In the genomic region with DNA sequence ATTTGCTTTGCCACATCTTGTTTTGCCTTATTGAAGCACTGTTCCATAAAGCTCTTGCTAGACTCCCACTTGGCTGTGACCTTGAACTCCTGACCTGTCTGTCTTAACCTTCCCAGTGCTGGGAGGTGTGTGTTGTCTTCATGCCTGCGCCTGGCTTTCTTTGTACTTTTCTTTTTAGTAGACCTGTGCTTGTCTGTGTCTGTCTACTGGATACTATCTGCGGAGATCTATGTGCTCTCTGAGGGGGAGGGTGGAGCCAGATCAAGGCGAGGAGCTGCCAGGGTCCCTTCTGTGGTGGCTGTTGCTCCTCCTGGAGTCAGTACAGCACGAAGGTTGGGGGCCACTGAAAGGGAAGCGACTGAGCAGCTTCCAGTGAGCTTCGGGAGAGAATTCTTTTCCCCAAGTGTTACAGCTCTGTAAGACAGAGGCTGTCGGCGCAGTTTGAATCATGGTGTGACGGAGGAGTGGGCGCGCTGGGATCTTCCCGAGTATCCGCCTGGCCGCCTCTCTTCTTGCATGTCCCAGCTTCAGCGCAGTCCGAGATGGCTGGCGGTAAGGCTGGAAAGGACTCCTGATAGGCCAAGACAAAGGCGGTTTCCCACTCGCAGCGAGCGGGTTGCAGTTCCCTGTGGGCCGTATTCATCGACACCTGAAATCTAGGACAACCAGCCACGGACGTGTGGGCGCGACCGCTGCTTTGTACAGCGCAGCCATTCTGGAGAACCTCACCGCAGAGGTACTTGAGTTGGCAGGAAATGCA, we compare ENCODE assay signal across 25 mouse cellular contexts. TPM values are rescaled to one million over a fixed set of nuclear protein-coding genes. Genes with fewer than 3 reads are reported as not detected.
DNase-seq lines count a peak whose midpoint lies in the region; ATAC-seq and TF ChIP-seq lines count a peak whose summit lies in the region.
"Had no signal": no experiment of that assay in that cellular context is flagged by ENCODE, and none has a peak within 500 bp of the region (broad histone marks: within the 10 kb centered on the region; RNA-seq: fewer than 3 reads in every experiment).

No protein-coding gene starts in this region.

- TF ChIP-seq CTCF in intestine, postnatal 0 days (IDR thresholded peaks at IDR 0.05; ENCODE audit: low read depth), result no peak

- H3K4me3 ChIP-seq in heart, embryonic 10.5 days, result peak overlapping the region; percentile 13; the same call in 1 of the 2 replicates
- H3K4me3 ChIP-seq in intestine, embryonic 14.5 days (ENCODE audit: low read depth, low read length), result no peak overlapping the region
- no peak overlapping the region for H3K4me3 ChIP-seq in intestine, postnatal 0 days (ENCODE audit: low read depth, low read length)
- H3K4me3 ChIP-seq: embryonic facial prominence, embryonic 15.5 days; forebrain, embryonic 10.5 days; hindbrain, embryonic 13.5 days; midbrain, embryonic 13.5 days; myocyte; neural tube, embryonic 15.5 days had no signal

- H3K27ac ChIP-seq in heart, embryonic 10.5 days, result peak overlapping the region; percentile 49
- H3K27ac ChIP-seq in intestine, embryonic 14.5 days (ENCODE audit: low read depth), result no peak overlapping the region
- H3K27ac ChIP-seq in intestine, postnatal 0 days (ENCODE audit: low read depth, low read length), result no peak overlapping the region
- H3K27ac ChIP-seq: embryonic facial prominence, embryonic 15.5 days; forebrain, embryonic 10.5 days; hindbrain, embryonic 13.5 days; midbrain, embryonic 13.5 days; neural tube, embryonic 15.5 days had no signal

- H3K4me2 ChIP-seq in intestine, embryonic 14.5 days (ENCODE audit: low read length), result no peak overlapping the region
- H3K4me2 ChIP-seq in intestine, postnatal 0 days (replicated peaks; ENCODE audit: low read depth), result no peak overlapping the region
- H3K4me2 ChIP-seq: embryonic facial prominence, embryonic 15.5 days; hindbrain, embryonic 13.5 days; midbrain, embryonic 13.5 days; neural tube, embryonic 15.5 days had no signal

- peak; percentile 20 for DNase-seq in adrenal gland, postnatal 14 days
- no peak for DNase-seq in adrenal gland, postnatal 10 days
- DNase-seq in heart, embryonic 10.5 days (ENCODE audit: low spot score), result no peak
- DNase-seq in heart, postnatal 36 days, result no peak
- DNase-seq in intestine, embryonic 14.5 days (ENCODE audit: low spot score), result no peak
- peak; percentile 39 for DNase-seq in brain, adult 2 months (ENCODE audit: low read depth, low spot score)
- no peak for DNase-seq in embryo, embryonic 11 days
- DNase-seq: adrenal gland, postnatal 36 days; gastrocnemius, postnatal 14 days; layer of hippocampus, postnatal 36 days; right cerebral cortex, postnatal 25 days; thymus, postnatal 14 days had no signal

- ATAC-seq in intestine, embryonic 14.5 days (replicated peaks; ENCODE audit: low FRiP score, low TSS enrichment, low read depth), result no peak
- ATAC-seq in intestine, postnatal 0 days, result no peak
- ATAC-seq: activated CD4-positive, CD25-positive, alpha-beta regulatory T cell, adult 4 months; CD4-positive, CD25-positive, alpha-beta regulatory T cell, adult 4 months; intestine, embryonic 16.5 days; midbrain, embryonic 13.5 days had no signal

- peak overlapping the region; percentile 27; the same call in 1 of the 2 replicates for H3K9ac ChIP-seq in intestine, embryonic 14.5 days (ENCODE audit: low read length)
- no peak overlapping the region for H3K9ac ChIP-seq in intestine, postnatal 0 days (ENCODE audit: low read depth, low read length)
- H3K9ac ChIP-seq: embryonic facial prominence, embryonic 15.5 days; hindbrain, embryonic 13.5 days; midbrain, embryonic 13.5 days; neural tube, embryonic 15.5 days had no signal

- WGBS in heart, embryonic 10.5 days, result 55% methylated on average over 30 of the region's 30 CpGs
- 61% methylated on average over 30 of the region's 30 CpGs for WGBS in intestine, embryonic 14.5 days
- WGBS in intestine, postnatal 0 days, result 72% methylated on average over 30 of the region's 30 CpGs

- no peaks in the 10 kb centered on the region for H3K27me3 ChIP-seq in heart, embryonic 10.5 days (ENCODE audit: insufficient read depth, poor library complexity, severe bottlenecking)
- H3K27me3 ChIP-seq in intestine, embryonic 14.5 days (replicated peaks; ENCODE audit: control insufficient read depth, insufficient read depth, low read length), result no peaks in the 10 kb centered on the region
- no peaks in the 10 kb centered on the region for H3K27me3 ChIP-seq in intestine, postnatal 0 days (replicated peaks; ENCODE audit: control insufficient read depth, insufficient read depth, low read length)
- H3K27me3 ChIP-seq: embryonic facial prominence, embryonic 15.5 days; hindbrain, embryonic 13.5 days; midbrain, embryonic 13.5 days; neural tube, embryonic 15.5 days had no signal

- H3K9me3 ChIP-seq in heart, embryonic 10.5 days, result no peaks in the 10 kb centered on the region
- H3K9me3 ChIP-seq in intestine, embryonic 14.5 days (ENCODE audit: control insufficient read depth, low read length), result no peaks in the 10 kb centered on the region
- no peaks in the 10 kb centered on the region for H3K9me3 ChIP-seq in intestine, postnatal 0 days (ENCODE audit: control insufficient read depth)
- H3K9me3 ChIP-seq: embryonic facial prominence, embryonic 15.5 days; forebrain, embryonic 10.5 days; hindbrain, embryonic 13.5 days; midbrain, embryonic 13.5 days; neural tube, embryonic 15.5 days had no signal

- H3K36me3 ChIP-seq in heart, embryonic 10.5 days, result peaks cover 25% of the 10 kb centered on the region
- H3K36me3 ChIP-seq in intestine, embryonic 14.5 days (ENCODE audit: control insufficient read depth, insufficient read depth, low read length), result peaks cover 22% of the 10 kb centered on the region
- H3K36me3 ChIP-seq in intestine, postnatal 0 days (ENCODE audit: control insufficient read depth, insufficient read depth), result 0 out of 2 replicates have a peak, but pooled peaks cover 7% of the 10 kb centered on the region

- peaks cover 19% of the 10 kb centered on the region for H3K4me1 ChIP-seq in heart, embryonic 10.5 days
- 0 out of 2 replicates have a peak, but pooled peaks cover 2% of the 10 kb centered on the region for H3K4me1 ChIP-seq in intestine, embryonic 14.5 days (replicated peaks; ENCODE audit: control insufficient read depth, insufficient read depth, low read length)
- H3K4me1 ChIP-seq in intestine, postnatal 0 days (replicated peaks; ENCODE audit: control insufficient read depth, insufficient read depth, low read length), result no peaks in the 10 kb centered on the region

- intact Hi-C loops in heart, postnatal 36 days (cut with DNase I), result no loop called here

RNA-seq across cellular contexts. Expression of gene Btbd16, which starts 7.3 kb away (rescaled TPM):
- total RNA-seq in adrenal gland, postnatal 14 days (2021), result not detected in 2 replicates
- total RNA-seq in adrenal gland, postnatal 10 days (2021), result under 1 TPM in 1 of 2 experiments, not detected in 1; 0.18 TPM
- polyA plus RNA-seq in heart, embryonic 10.5 days (2016; fragmentation: Nextera tagmentation; extraction: Ambion mirVana), result 0.07 and 0.40 TPM in 2 replicates
- total RNA-seq in heart, postnatal 36 days (2021), result not detected
- polyA plus RNA-seq in intestine, embryonic 14.5 days (2014; fragmentation: Nextera tagmentation; extraction: Ambion mirVana), result 0.07 and 0.09 TPM in 2 replicates
- not detected in 2 replicates for polyA plus RNA-seq in intestine, postnatal 0 days (2015; fragmentation: Nextera tagmentation; extraction: Ambion mirVana)
- total RNA-seq: adrenal gland, postnatal 36 days; liver, adult 2 months had no signal
- polyA plus RNA-seq: embryonic facial prominence, embryonic 15.5 days; forebrain, embryonic 10.5 days; kidney, embryonic 16.5 days; lung, embryonic 16.5 days; midbrain, embryonic 13.5 days; myocyte; neural tube, embryonic 15.5 days had no signal

Comparison
In these comparisons a context has a peak if more than half of its experiments do, and no peak if none do; other contexts are left out.
1. DNase-seq: peak in adrenal gland, postnatal 14 days (single experiment) and brain, adult 2 months (single experiment); none in adrenal gland, postnatal 10 days (single experiment), heart, embryonic 10.5 days (single experiment), heart, postnatal 36 days (0 of 2), intestine, embryonic 14.5 days (single experiment) and embryo, embryonic 11 days (single experiment).